Comparison of ENCODE assay signal across 1 mouse cellular context in the genomic region with DNA sequence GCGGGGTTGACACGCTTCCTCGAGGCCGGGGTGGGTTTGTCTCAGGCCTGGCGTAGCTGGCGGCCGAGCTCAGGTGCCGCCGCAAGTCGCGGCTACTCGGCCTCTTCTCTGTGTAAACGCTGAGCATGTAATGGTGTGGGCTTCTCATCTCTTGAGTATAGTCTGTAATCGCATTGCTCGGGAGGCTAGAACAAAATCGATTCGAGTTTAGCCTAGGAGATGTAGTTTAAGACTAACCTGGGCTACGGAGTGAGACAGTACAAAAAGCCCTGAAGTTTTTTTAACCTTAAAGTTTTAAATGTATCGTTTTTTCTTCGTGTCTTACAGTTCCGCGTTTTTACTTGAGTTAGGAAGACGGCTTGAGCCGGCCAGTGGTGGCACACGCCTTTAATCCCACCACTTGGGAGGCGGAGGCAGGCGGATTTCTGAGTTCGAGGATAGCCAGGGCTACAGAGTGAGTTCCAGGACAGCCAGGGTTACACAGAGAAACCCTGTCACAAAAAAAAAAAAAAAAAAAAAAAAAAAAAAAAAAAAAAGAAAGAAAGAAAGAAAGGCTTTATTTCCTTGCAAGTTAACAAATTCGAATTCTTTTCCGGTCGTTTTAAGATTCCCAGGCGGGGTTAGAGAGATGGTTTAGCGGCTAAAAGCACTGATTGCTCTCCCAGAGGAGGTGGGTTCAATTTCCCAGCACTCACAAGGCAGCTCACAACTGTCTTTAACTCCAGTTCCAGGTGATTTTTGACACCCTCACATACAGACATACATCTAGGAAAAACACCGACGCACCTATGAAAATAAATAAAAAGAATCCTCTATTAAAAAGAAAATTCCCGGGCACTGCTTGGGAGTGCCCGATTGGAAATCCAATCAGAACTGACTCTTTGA.
TF ChIP-seq lines count a peak whose summit lies in the region.

No protein-coding gene starts in this region.

TF ChIP-seq in MEL, 35 proteins besides CTCF, POLR2A, EP300 and RAD21:
- no peak for TF ChIP-seq BHLHE40 (IDR thresholded peaks at IDR 0.05; ENCODE audit: borderline replicate concordance, low read depth, low read length)
- TF ChIP-seq ZC3H11A (IDR thresholded peaks at IDR 0.05; ENCODE audit: low read depth, low read length) = no peak
- TF ChIP-seq MAFK (IDR thresholded peaks at IDR 0.05; ENCODE audit: borderline replicate concordance, low read depth, low read length) = no peak
- TF ChIP-seq ELF1 (IDR thresholded peaks at IDR 0.05; ENCODE audit: low read depth, low read length) = no peak
- TF ChIP-seq ETS1 (IDR thresholded peaks at IDR 0.05; ENCODE audit: low read depth, low read length) = no peak
- no peak for TF ChIP-seq USF2 (IDR thresholded peaks at IDR 0.05; ENCODE audit: borderline replicate concordance in 1 of 2, insufficient read depth in 1 of 2, low read depth in 1 of 2, low read length in 2 of 2)
- TF ChIP-seq KAT2A (conservative IDR thresholded peaks at IDR 0.05; ENCODE audit: low read depth, low read length) = no peak
- peak; percentile 27; the same call in 1 of the 2 replicates for TF ChIP-seq CHD1 (IDR thresholded peaks at IDR 0.05; ENCODE audit: low read depth, low read length)
- TF ChIP-seq MXI1 (IDR thresholded peaks at IDR 0.05; ENCODE audit: low read depth, low read length) = 0 out of 2 replicates have a peak, but pooled peaks have one; percentile 10
TF ChIP-seq in MEL: peak in this region for 2.
